Mouse (Mus musculus): Measurements from ENCODE around the gene Prkcb. TPM values are rescaled to one million over a fixed set of nuclear protein-coding genes. Genes with fewer than 3 reads are reported as not detected.

Gene Prkcb
- polyA plus RNA-seq, 1 experiment from 2014 or later, result 5.4 TPM

GRCm38 (mm10) chr7:122294111-122294510 lies 5.6 kb downstream of the Prkcb start:
- H3K27me3 ChIP-seq (ENCODE audit: control insufficient read depth, insufficient read depth, low read length), result peaks cover 12% of the 10 kb centered on the region
- H3K9ac ChIP-seq (replicated peaks; ENCODE audit: low read length), result no peak overlapping the region
- H3K9me3 ChIP-seq (replicated peaks; ENCODE audit: control insufficient read depth, low read length), result no peaks in the 10 kb centered on the region
- ATAC-seq (replicated peaks; ENCODE audit: insufficient number of reproducible peaks, low FRiP score, low TSS enrichment, low read depth) (no peak), DNase-seq (ENCODE audit: low spot score) (no peak)
- 76% methylated on average over 7 of the region's 7 CpGs for WGBS
- no peak overlapping the region for H3K27ac ChIP-seq (replicated peaks; ENCODE audit: low read depth, low read length)
- H3K4me1 ChIP-seq (ENCODE audit: control insufficient read depth, insufficient read depth, low read length), result no peaks in the 10 kb centered on the region
- H3K36me3 ChIP-seq (replicated peaks; ENCODE audit: control insufficient read depth, insufficient read depth, low read depth, low read length), result no peaks in the 10 kb centered on the region
- no peak overlapping the region for H3K4me2 ChIP-seq (ENCODE audit: low read depth, low read length)
- no peak overlapping the region for H3K4me3 ChIP-seq (ENCODE audit: low read depth, low read length)

- Histone ChIP-seq H3K4me2 (ENCODE audit: low read depth, low read length) (no peak overlapping the region), H3K36me3 (replicated peaks; ENCODE audit: control insufficient read depth, insufficient read depth, low read depth, low read length) (no peaks in the 10 kb centered on the region), H3K4me3 (ENCODE audit: low read depth, low read length) (no peak overlapping the region), H3K9ac (replicated peaks; ENCODE audit: low read length) (no peak overlapping the region), H3K9me3 (replicated peaks; ENCODE audit: control insufficient read depth, low read length) (no peaks in the 10 kb centered on the region), H3K27ac (replicated peaks; ENCODE audit: low read depth, low read length) (no peak overlapping the region), H3K4me1 (ENCODE audit: control insufficient read depth, insufficient read depth, low read length) (no peaks in the 10 kb centered on the region), H3K27me3 (ENCODE audit: control insufficient read depth, insufficient read depth, low read length) (no peaks in the 10 kb centered on the region; the same call in 1 of the 2 replicates)
- ATAC-seq (replicated peaks; ENCODE audit: insufficient number of reproducible peaks, low FRiP score, low TSS enrichment, low read depth), result no peak
- 87% methylated on average over 4 of the region's 4 CpGs for WGBS
- DNase-seq (ENCODE audit: low spot score), result no peak
Measured at GRCm38 (mm10) chr7:122295363-122295762, 6.8 kb downstream of the Prkcb start.

GRCm38 (mm10) chr7:122296331-122296730 lies 7.8 kb downstream of the Prkcb start:
- no peak overlapping the region for H3K4me2 ChIP-seq (ENCODE audit: low read depth, low read length)
- no peak overlapping the region for H3K9ac ChIP-seq (replicated peaks; ENCODE audit: low read length)
- H3K27ac ChIP-seq (replicated peaks; ENCODE audit: low read depth, low read length), result no peak overlapping the region
- no peaks in the 10 kb centered on the region for H3K27me3 ChIP-seq (ENCODE audit: control insufficient read depth, insufficient read depth, low read length)
- H3K4me1 ChIP-seq (ENCODE audit: control insufficient read depth, insufficient read depth, low read length), result no peaks in the 10 kb centered on the region
- H3K4me3 ChIP-seq (ENCODE audit: low read depth, low read length), result no peak overlapping the region
- H3K36me3 ChIP-seq (replicated peaks; ENCODE audit: control insufficient read depth, insufficient read depth, low read depth, low read length), result no peaks in the 10 kb centered on the region
- DNase-seq (ENCODE audit: low spot score) (no peak), ATAC-seq (replicated peaks; ENCODE audit: insufficient number of reproducible peaks, low FRiP score, low TSS enrichment, low read depth) (no peak)
- no peaks in the 10 kb centered on the region for H3K9me3 ChIP-seq (replicated peaks; ENCODE audit: control insufficient read depth, low read length)
- WGBS, result 83% methylated on average over 1 of the region's 1 CpGs

- Histone ChIP-seq H3K4me3 (ENCODE audit: low read depth, low read length) (no peak overlapping the region), H3K27ac (replicated peaks; ENCODE audit: low read depth, low read length) (no peak overlapping the region), H3K27me3 (ENCODE audit: control insufficient read depth, insufficient read depth, low read length) (no peaks in the 10 kb centered on the region), H3K36me3 (replicated peaks; ENCODE audit: control insufficient read depth, insufficient read depth, low read depth, low read length) (no peaks in the 10 kb centered on the region), H3K9ac (replicated peaks; ENCODE audit: low read length) (no peak overlapping the region), H3K4me1 (ENCODE audit: control insufficient read depth, insufficient read depth, low read length) (no peaks in the 10 kb centered on the region), H3K9me3 (replicated peaks; ENCODE audit: control insufficient read depth, low read length) (no peaks in the 10 kb centered on the region), H3K4me2 (ENCODE audit: low read depth, low read length) (no peak overlapping the region)
- ATAC-seq (replicated peaks; ENCODE audit: insufficient number of reproducible peaks, low FRiP score, low TSS enrichment, low read depth) (no peak), DNase-seq (ENCODE audit: low spot score) (no peak)
- WGBS, result 82% methylated on average over 3 of the region's 3 CpGs
Measured at GRCm38 (mm10) chr7:122296805-122297204, 8.3 kb downstream of the Prkcb start.

- H3K27ac ChIP-seq (replicated peaks; ENCODE audit: low read depth, low read length), result no peak overlapping the region
- H3K4me1 ChIP-seq (ENCODE audit: control insufficient read depth, insufficient read depth, low read length), result no peaks in the 10 kb centered on the region
- no peak overlapping the region for H3K4me3 ChIP-seq (ENCODE audit: low read depth, low read length)
- no peaks in the 10 kb centered on the region for H3K9me3 ChIP-seq (replicated peaks; ENCODE audit: control insufficient read depth, low read length)
- H3K9ac ChIP-seq (replicated peaks; ENCODE audit: low read length), result no peak overlapping the region
- H3K4me2 ChIP-seq (ENCODE audit: low read depth, low read length), result no peak overlapping the region
- H3K27me3 ChIP-seq (ENCODE audit: control insufficient read depth, insufficient read depth, low read length), result no peaks in the 10 kb centered on the region
- ATAC-seq (replicated peaks; ENCODE audit: insufficient number of reproducible peaks, low FRiP score, low TSS enrichment, low read depth), result no peak
- no peak for DNase-seq (ENCODE audit: low spot score)
- WGBS, result 74% methylated on average over 3 of the region's 3 CpGs
- no peaks in the 10 kb centered on the region for H3K36me3 ChIP-seq (replicated peaks; ENCODE audit: control insufficient read depth, insufficient read depth, low read depth, low read length)
Measured at GRCm38 (mm10) chr7:122297627-122298026, 9.1 kb downstream of the Prkcb start.

GRCm38 (mm10) chr7:122298715-122299114 lies 10.2 kb downstream of the Prkcb start:
- WGBS, result 85% methylated on average over 2 of the region's 2 CpGs
- Histone ChIP-seq H3K4me1 (ENCODE audit: control insufficient read depth, insufficient read depth, low read length) (no peaks in the 10 kb centered on the region), H3K27ac (replicated peaks; ENCODE audit: low read depth, low read length) (no peak overlapping the region), H3K9ac (replicated peaks; ENCODE audit: low read length) (no peak overlapping the region), H3K4me3 (ENCODE audit: low read depth, low read length) (no peak overlapping the region), H3K9me3 (replicated peaks; ENCODE audit: control insufficient read depth, low read length) (no peaks in the 10 kb centered on the region), H3K36me3 (replicated peaks; ENCODE audit: control insufficient read depth, insufficient read depth, low read depth, low read length) (no peaks in the 10 kb centered on the region), H3K27me3 (ENCODE audit: control insufficient read depth, insufficient read depth, low read length) (no peaks in the 10 kb centered on the region), H3K4me2 (ENCODE audit: low read depth, low read length) (no peak overlapping the region)
- ATAC-seq (replicated peaks; ENCODE audit: insufficient number of reproducible peaks, low FRiP score, low TSS enrichment, low read depth) (no peak), DNase-seq (ENCODE audit: low spot score) (no peak)

GRCm38 (mm10) chr7:122300538-122300937 lies 12.0 kb downstream of the Prkcb start:
- Histone ChIP-seq H3K27ac (replicated peaks; ENCODE audit: low read depth, low read length) (no peak overlapping the region), H3K4me1 (ENCODE audit: control insufficient read depth, insufficient read depth, low read length) (no peaks in the 10 kb centered on the region), H3K4me2 (ENCODE audit: low read depth, low read length) (no peak overlapping the region), H3K9ac (replicated peaks; ENCODE audit: low read length) (no peak overlapping the region), H3K9me3 (replicated peaks; ENCODE audit: control insufficient read depth, low read length) (no peaks in the 10 kb centered on the region), H3K36me3 (replicated peaks; ENCODE audit: control insufficient read depth, insufficient read depth, low read depth, low read length) (no peaks in the 10 kb centered on the region), H3K4me3 (ENCODE audit: low read depth, low read length) (no peak overlapping the region), H3K27me3 (ENCODE audit: control insufficient read depth, insufficient read depth, low read length) (no peaks in the 10 kb centered on the region)
- 81% methylated on average over 4 of the region's 4 CpGs for WGBS
- DNase-seq (ENCODE audit: low spot score) (no peak), ATAC-seq (replicated peaks; ENCODE audit: insufficient number of reproducible peaks, low FRiP score, low TSS enrichment, low read depth) (no peak)

- ATAC-seq (replicated peaks; ENCODE audit: insufficient number of reproducible peaks, low FRiP score, low TSS enrichment, low read depth), result no peak
- Histone ChIP-seq H3K4me1 (ENCODE audit: control insufficient read depth, insufficient read depth, low read length) (no peaks in the 10 kb centered on the region), H3K27me3 (ENCODE audit: control insufficient read depth, insufficient read depth, low read length) (no peaks in the 10 kb centered on the region), H3K4me2 (ENCODE audit: low read depth, low read length) (no peak overlapping the region), H3K4me3 (ENCODE audit: low read depth, low read length) (no peak overlapping the region), H3K27ac (replicated peaks; ENCODE audit: low read depth, low read length) (no peak overlapping the region), H3K9ac (replicated peaks; ENCODE audit: low read length) (no peak overlapping the region), H3K9me3 (replicated peaks; ENCODE audit: control insufficient read depth, low read length) (no peaks in the 10 kb centered on the region), H3K36me3 (replicated peaks; ENCODE audit: control insufficient read depth, insufficient read depth, low read depth, low read length) (no peaks in the 10 kb centered on the region)
- WGBS, result 87% methylated on average over 6 of the region's 6 CpGs
- no peak for DNase-seq (ENCODE audit: low spot score)
Measured at GRCm38 (mm10) chr7:122302538-122302937, 14.0 kb downstream of the Prkcb start.
